Mouse (Mus musculus) MEL (cell line): ENCODE data around the gene Olfr427. TPM values are rescaled to one million over a fixed set of nuclear protein-coding genes. Genes with fewer than 3 reads are reported as not detected.

ENCODE experiments used
- DNase-seq: peaks from one replicate; pipeline ENCODE4 v3.0.0; 2011; ENCODE audit warnings: low read depth, low spot score
- H3K27ac ChIP-seq: 2 replicates; pipeline ENCODE4 v1.5.1; 2012; ENCODE audit warnings: low read depth, mild to moderate bottlenecking, control low read depth, low read length, moderate library complexity; ENCODE audit not compliant: control insufficient read depth
- H3K27me3 ChIP-seq, 2 experiments: fragments of 150-350 bp in 1 of 2; sonication (generic) in 1 of 2; 2 replicates each; pipeline ENCODE4 v1.6.1; 2012; ENCODE audit warnings: low read length in 2 of 2, mild to moderate bottlenecking in 2 of 2, improper control_type of control experiment in 1 of 2, moderate library complexity in 1 of 2; ENCODE audit not compliant: insufficient read depth in 2 of 2, control insufficient read depth in 1 of 2
- H3K36me3 ChIP-seq, 2 experiments: 2 replicates each; pipeline ENCODE4 v1.6.1; 2012 to 2014; ENCODE audit warnings: low read length in 2 of 2, improper control_type of control experiment in 1 of 2, inconsistent platforms in 1 of 2, mild to moderate bottlenecking in 1 of 2; ENCODE audit not compliant: insufficient read depth in 2 of 2, control insufficient read depth in 1 of 2
- H3K4me1 ChIP-seq, 2 experiments: fragments of 150-350 bp in 1 of 2; sonication (generic) in 1 of 2; 2 replicates each; pipeline ENCODE4 v1.6.1; 2012; ENCODE audit warnings: low read length in 2 of 2, improper control_type of control experiment in 1 of 2, mild to moderate bottlenecking in 1 of 2; ENCODE audit not compliant: insufficient read depth in 2 of 2, control insufficient read depth in 1 of 2
- H3K4me3 ChIP-seq, 2 experiments: fragments of 150-350 bp in 1 of 2; sonication (generic) in 1 of 2; 2 replicates each; pipeline ENCODE4 v1.5.1; 2012; ENCODE audit warnings: low read depth in 2 of 2, low read length in 2 of 2, mild to moderate bottlenecking in 2 of 2, moderate library complexity in 2 of 2, control low read depth in 1 of 2, improper control_type of control experiment in 1 of 2; ENCODE audit not compliant: control insufficient read depth in 1 of 2, insufficient read depth in 1 of 2
- H3K79me2 ChIP-seq: 2 replicates; pipeline ENCODE4 v1.6.1; 2012; ENCODE audit warnings: mild to moderate bottlenecking, low read length, moderate library complexity; ENCODE audit not compliant: control insufficient read depth, poor library complexity, insufficient read depth
- H3K9ac ChIP-seq: 2 replicates; pipeline ENCODE4 v1.6.1; 2012; ENCODE audit warnings: low read depth, mild to moderate bottlenecking, control low read depth, low read length, moderate library complexity; ENCODE audit not compliant: control insufficient read depth, poor library complexity, severe bottlenecking
- H3K9me3 ChIP-seq: fragments of 150-350 bp; sonication (generic); replicated peaks from 2 replicates; pipeline ENCODE4 v1.6.1; 2012; ENCODE audit warnings: mild to moderate bottlenecking, low read length, improper control_type of control experiment, moderate library complexity; ENCODE audit not compliant: insufficient read depth
- BHLHE40 ChIP-seq: IDR thresholded peaks from 2 replicates; pipeline ENCODE4 v1.6.1; 2012; ENCODE audit warnings: low read depth, mild to moderate bottlenecking, inconsistent platforms, low read length, improper control_type of control experiment, borderline replicate concordance
- CHD2 ChIP-seq: IDR thresholded peaks from 2 replicates; pipeline ENCODE4 v1.6.1; 2011; ENCODE audit warnings: low read length, improper control_type of control experiment
- E2F4 ChIP-seq: IDR thresholded peaks from 2 replicates; pipeline ENCODE4 v1.6.1; 2011; ENCODE audit warnings: low read depth, low read length, improper control_type of control experiment, borderline replicate concordance
- ELF1 ChIP-seq: IDR thresholded peaks from 2 replicates; pipeline ENCODE4 v1.6.1; 2014; ENCODE audit warnings: low read depth, mild to moderate bottlenecking, inconsistent platforms, low read length, improper control_type of control experiment, moderate library complexity
- EP300 ChIP-seq, 2 experiments: IDR thresholded peaks; 2 replicates each; pipeline ENCODE4 v1.6.1; 2011; ENCODE audit warnings: improper control_type of control experiment in 2 of 2, low read length in 2 of 2, low read depth in 1 of 2, mild to moderate bottlenecking in 1 of 2
- ETS1 ChIP-seq: IDR thresholded peaks from 2 replicates; pipeline ENCODE4 v1.6.1; 2012; ENCODE audit warnings: low read depth, mild to moderate bottlenecking, inconsistent platforms, low read length, improper control_type of control experiment, moderate library complexity
- GABPA ChIP-seq: IDR thresholded peaks from 2 replicates; pipeline ENCODE4 v1.6.1; 2012; ENCODE audit warnings: low read depth, mild to moderate bottlenecking, inconsistent platforms, low read length, improper control_type of control experiment, moderate library complexity
- JUND ChIP-seq: IDR thresholded peaks from 2 replicates; pipeline ENCODE4 v1.6.1; 2011; ENCODE audit warnings: low read depth, mild to moderate bottlenecking, improper control_type of control experiment, low read length
- MAX ChIP-seq: IDR thresholded peaks from 2 replicates; pipeline ENCODE4 v1.6.1; 2011; ENCODE audit warnings: low read length, improper control_type of control experiment
- MYB ChIP-seq: IDR thresholded peaks from 2 replicates; pipeline ENCODE4 v1.6.1; 2011; ENCODE audit warnings: mild to moderate bottlenecking, low read depth, low read length, improper control_type of control experiment
- MYC ChIP-seq: IDR thresholded peaks from 2 replicates; pipeline ENCODE4 v1.6.1; 2011; ENCODE audit warnings: low read depth, mild to moderate bottlenecking, low read length, improper control_type of control experiment, moderate library complexity
- NELFE ChIP-seq: IDR thresholded peaks from 2 replicates; pipeline ENCODE4 v1.6.1; 2011; ENCODE audit warnings: low read depth, low read length, improper control_type of control experiment
- NRF1 ChIP-seq: IDR thresholded peaks from 2 replicates; pipeline ENCODE4 v1.6.1; 2014; ENCODE audit warnings: low read depth, mild to moderate bottlenecking, inconsistent platforms, low read length, improper control_type of control experiment, moderate library complexity; ENCODE audit not compliant: poor library complexity, insufficient read depth, severe bottlenecking
- POLR2A ChIP-seq, 2 experiments: IDR thresholded peaks; 2 replicates each; pipeline ENCODE4 v1.6.1; 2011 to 2012; ENCODE audit warnings: low read length in 2 of 2, mild to moderate bottlenecking in 2 of 2, control low read depth in 1 of 2, improper control_type of control experiment in 1 of 2, low read depth in 1 of 2, moderate library complexity in 1 of 2; ENCODE audit not compliant: control insufficient read depth in 1 of 2, insufficient read depth in 1 of 2, poor library complexity in 1 of 2
- POLR2AphosphoS2 ChIP-seq: IDR thresholded peaks from 2 replicates; pipeline ENCODE4 v1.6.1; 2011; ENCODE audit warnings: low read length, improper control_type of control experiment
- RAD21 ChIP-seq: IDR thresholded peaks from 2 replicates; pipeline ENCODE4 v1.6.1; 2011; ENCODE audit warnings: mild to moderate bottlenecking, low read depth, low read length, improper control_type of control experiment
- SIN3A ChIP-seq: IDR thresholded peaks from 2 replicates; pipeline ENCODE4 v1.6.1; 2012; ENCODE audit warnings: low read length, improper control_type of control experiment, inconsistent platforms
- SMC3 ChIP-seq: IDR thresholded peaks from 2 replicates; pipeline ENCODE4 v1.6.1; 2011; ENCODE audit warnings: low read depth, low read length, improper control_type of control experiment
- TAL1 ChIP-seq: IDR thresholded peaks from 2 replicates; pipeline ENCODE4 v1.6.1; 2012; ENCODE audit warnings: mild to moderate bottlenecking, inconsistent platforms, low read length, moderate library complexity, mixed read lengths
- TCF12 ChIP-seq: IDR thresholded peaks from 2 replicates; pipeline ENCODE4 v1.6.1; 2014; ENCODE audit warnings: low read depth, mild to moderate bottlenecking, inconsistent platforms, low read length, improper control_type of control experiment, moderate library complexity
- UBTF ChIP-seq: IDR thresholded peaks from 2 replicates; pipeline ENCODE4 v1.6.1; 2012; ENCODE audit warnings: low read depth, mild to moderate bottlenecking, inconsistent platforms, low read length, improper control_type of control experiment, moderate library complexity, borderline replicate concordance; ENCODE audit not compliant: insufficient read depth
- USF1 ChIP-seq: IDR thresholded peaks from 2 replicates; pipeline ENCODE4 v1.6.1; 2014; ENCODE audit warnings: low read depth, mild to moderate bottlenecking, inconsistent platforms, low read length, improper control_type of control experiment, moderate library complexity
- USF2 ChIP-seq, 2 experiments: IDR thresholded peaks; 2 replicates each; pipeline ENCODE4 v1.6.1; 2011 to 2012; ENCODE audit warnings: improper control_type of control experiment in 2 of 2, low read length in 2 of 2, borderline replicate concordance in 1 of 2, inconsistent platforms in 1 of 2, low read depth in 1 of 2, mild to moderate bottlenecking in 1 of 2; ENCODE audit not compliant: insufficient read depth in 1 of 2
- ZKSCAN1 ChIP-seq: IDR thresholded peaks from 2 replicates; pipeline ENCODE4 v1.6.1; 2012; ENCODE audit warnings: low read depth, mild to moderate bottlenecking, inconsistent platforms, low read length, improper control_type of control experiment, moderate library complexity
- ZMIZ1 ChIP-seq: IDR thresholded peaks from 2 replicates; pipeline ENCODE4 v1.6.1; 2012; ENCODE audit warnings: low read depth, mild to moderate bottlenecking, inconsistent platforms, low read length, improper control_type of control experiment, moderate library complexity
- polyA plus RNA-seq, 2 experiments: library from polyadenylated mRNA; stranded (reverse) in 1 of 2; unstranded in 1 of 2; fragments of >175 nt in 1 of 2; fragments of >200 nt in 1 of 2; gene quantifications; 2 replicates each; pipeline versions ENCODE4 v1.2.1 to v1.2.4; 2012; ENCODE audit warnings: low replicate concordance in 2 of 2, low read depth in 1 of 2; ENCODE audit not compliant: insufficient read length in 2 of 2, insufficient read depth in 1 of 2, missing spikeins in 1 of 2
- total RNA-seq: library from RNA; depleted of rRNA; stranded (reverse); fragments of 300-350 nt; gene quantifications from 2 replicates; pipeline ENCODE4 v1.2.3, GENCODE M21; 2012; rRNA removed

Gene Olfr427
- total and polyA plus RNA-seq, 3 experiments = not detected

- TF ChIP-seq TCF12 = no peak
- TF ChIP-seq ZKSCAN1 = no peak
- TF ChIP-seq NELFE = no peak
- TF ChIP-seq MYB = no peak
- TF ChIP-seq UBTF = no peak
- no peak for TF ChIP-seq RAD21
- TF ChIP-seq JUND = no peak
- no peak for TF ChIP-seq BHLHE40
- no peak for TF ChIP-seq ELF1
- TF ChIP-seq CHD2 = no peak
- no peak for TF ChIP-seq SMC3
- TF ChIP-seq POLR2AphosphoS2 = no peak
- TF ChIP-seq MAX = no peak
- TF ChIP-seq ETS1 = no peak
- no peak for TF ChIP-seq ZMIZ1
- no peak for TF ChIP-seq E2F4
- TF ChIP-seq EP300 (IDR thresholded peaks at IDR 0.05; ENCODE audit: low read depth in 1 of 2, low read length in 2 of 2) = no peak
- TF ChIP-seq GABPA = no peak
- TF ChIP-seq SIN3A = no peak
- TF ChIP-seq TAL1 = no peak
- H3K4me3 ChIP-seq = no peak overlapping the region
- H3K79me2 ChIP-seq = no peaks in the 10 kb centered on the region
- no peaks in the 10 kb centered on the region for H3K4me1 ChIP-seq
- DNase-seq = no peak
- H3K9ac ChIP-seq = no peak overlapping the region
- H3K36me3 ChIP-seq = no peaks in the 10 kb centered on the region
- H3K27me3 ChIP-seq = no peaks in the 10 kb centered on the region; a peak in 1 of 4 replicates
- no peak overlapping the region for H3K27ac ChIP-seq
- no peaks in the 10 kb centered on the region for H3K9me3 ChIP-seq
Measured at GRCm38 (mm10) chr1:174146696-174147095, 50.0 kb downstream of the Olfr427 start.

- H3K36me3 ChIP-seq = no peaks in the 10 kb centered on the region
- no peak overlapping the region for H3K4me3 ChIP-seq
- peaks cover 0 to 3% of the 10 kb centered on the region in 2 experiments; a peak in 2 of 4 replicates for H3K27me3 ChIP-seq
- no peaks in the 10 kb centered on the region for H3K4me1 ChIP-seq
- TF ChIP-seq TAL1 (no peak), NRF1 (no peak), POLR2A (IDR thresholded peaks at IDR 0.05; ENCODE audit: control insufficient read depth in 1 of 2, insufficient read depth in 1 of 2, low read depth in 1 of 2, low read length in 2 of 2, poor library complexity in 1 of 2) (no peak), ZKSCAN1 (no peak), USF2 (IDR thresholded peaks at IDR 0.05; ENCODE audit: borderline replicate concordance in 1 of 2, insufficient read depth in 1 of 2, low read depth in 1 of 2, low read length in 2 of 2) (no peak), USF1 (no peak), MYC (no peak)
- no peak overlapping the region for H3K9ac ChIP-seq
- no peaks in the 10 kb centered on the region for H3K79me2 ChIP-seq
- no peak for DNase-seq
- H3K27ac ChIP-seq = no peak overlapping the region
- no peaks in the 10 kb centered on the region for H3K9me3 ChIP-seq
Measured at GRCm38 (mm10) chr1:174149289-174149688, 52.6 kb downstream of the Olfr427 start.

Other genes with a start within 250 kb of the Olfr427 start
- not detected in 2 replicates for gene Ifi211, start 183.8 kb upstream of the Olfr427 start, total RNA-seq
- not detected for gene Ifi211, start 183.8 kb upstream of the Olfr427 start, polyA plus RNA-seq
- not detected in 2 replicates for gene Mndal, start 154.4 kb upstream of the Olfr427 start, total RNA-seq
- gene Mndal, start 154.4 kb upstream of the Olfr427 start, polyA plus RNA-seq = not detected
- 0.08 and 0.10 TPM in 2 replicates for gene Ifi203, start 154.2 kb upstream of the Olfr427 start, total RNA-seq
- under 1 TPM in 1 of 2 experiments, not detected in 1; 0.25 TPM for gene Ifi203, start 154.2 kb upstream of the Olfr427 start, polyA plus RNA-seq
- not detected in 2 replicates for gene Ifi202b, start 114.1 kb upstream of the Olfr427 start, total RNA-seq
- gene Ifi202b, start 114.1 kb upstream of the Olfr427 start, polyA plus RNA-seq = not detected
- gene Ifi205, start 65.1 kb upstream of the Olfr427 start, total RNA-seq = not detected in 2 replicates
- gene Ifi205, start 65.1 kb upstream of the Olfr427 start, polyA plus RNA-seq = not detected
- gene Olfr433, start 56.2 kb upstream of the Olfr427 start, total RNA-seq = not detected in 2 replicates
- gene Olfr433, start 56.2 kb upstream of the Olfr427 start, polyA plus RNA-seq = not detected
- gene Olfr432, start 47.7 kb upstream of the Olfr427 start, total RNA-seq = not detected in 2 replicates
- not detected for gene Olfr432, start 47.7 kb upstream of the Olfr427 start, polyA plus RNA-seq
- gene Olfr430, start 30.3 kb upstream of the Olfr427 start, total RNA-seq = not detected in 2 replicates
- not detected for gene Olfr430, start 30.3 kb upstream of the Olfr427 start, polyA plus RNA-seq
- not detected in 2 replicates for gene Olfr429, start 12.6 kb upstream of the Olfr427 start, total RNA-seq
- gene Olfr429, start 12.6 kb upstream of the Olfr427 start, polyA plus RNA-seq = not detected
- gene Olfr231, start 24.3 kb downstream of the Olfr427 start, total RNA-seq = not detected in 2 replicates
- not detected for gene Olfr231, start 24.3 kb downstream of the Olfr427 start, polyA plus RNA-seq
- gene Olfr424, start 34.6 kb downstream of the Olfr427 start, total RNA-seq = not detected in 2 replicates
- not detected for gene Olfr424, start 34.6 kb downstream of the Olfr427 start, polyA plus RNA-seq
- gene Olfr420, start 58.7 kb downstream of the Olfr427 start, total RNA-seq = not detected in 2 replicates
- not detected for gene Olfr420, start 58.7 kb downstream of the Olfr427 start, polyA plus RNA-seq
- 39.1 and 43.5 TPM in 2 replicates for gene Spta1, start 75.9 kb downstream of the Olfr427 start, total RNA-seq
- gene Spta1, start 75.9 kb downstream of the Olfr427 start, polyA plus RNA-seq = 10 to 100 TPM; 46.1 to 98.0 TPM
- gene Olfr419, start 155.2 kb downstream of the Olfr427 start, total RNA-seq = not detected in 2 replicates
- under 1 TPM in 1 of 2 experiments, not detected in 1; 0.31 TPM for gene Olfr419, start 155.2 kb downstream of the Olfr427 start, polyA plus RNA-seq
- gene Mptx1, start 233.6 kb downstream of the Olfr427 start, total RNA-seq = not detected in 2 replicates
- not detected for gene Mptx1, start 233.6 kb downstream of the Olfr427 start, polyA plus RNA-seq